Mouse (Mus musculus) liver, embryonic 12.5 days (tissue): ENCODE results near the gene Auts2. TPM values are rescaled to one million over a fixed set of nuclear protein-coding genes. Genes with fewer than 3 reads are reported as not detected.

Source experiments
- ATAC-seq: fragments of 200-750 bp; cut with Nextera tagmentation; 2 replicates; pipeline ENCODE4 v1.8.0; 2017; ENCODE audit warnings: moderate number of reproducible peaks, mild to moderate bottlenecking, moderate library complexity
- H3K27ac ChIP-seq: fragments of 300-500 bp; sonication (generic); 2 replicates; pipeline ENCODE4 v1.5.1; 2016; ENCODE audit warnings: mild to moderate bottlenecking
- H3K27me3 ChIP-seq: fragments of 300-500 bp; sonication (generic); replicated peaks from 2 replicates; pipeline ENCODE4 v1.6.1; 2016; ENCODE audit warnings: mild to moderate bottlenecking, moderate library complexity
- H3K36me3 ChIP-seq: fragments of 300-500 bp; sonication (generic); 2 replicates; pipeline ENCODE4 v1.6.1; 2016; ENCODE audit warnings: mild to moderate bottlenecking, moderate library complexity
- H3K4me1 ChIP-seq: fragments of 300-500 bp; sonication (generic); 2 replicates; pipeline ENCODE4 v1.6.1; 2016
- H3K4me2 ChIP-seq: fragments of 300-500 bp; sonication (generic); 2 replicates; pipeline ENCODE4 v1.6.1; 2016; ENCODE audit warnings: mild to moderate bottlenecking, moderate library complexity
- H3K4me3 ChIP-seq: fragments of 300-500 bp; sonication (generic); 2 replicates; pipeline ENCODE4 v1.5.1; 2016; ENCODE audit warnings: mild to moderate bottlenecking, moderate library complexity
- H3K9ac ChIP-seq: fragments of 300-500 bp; sonication (generic); 2 replicates; pipeline ENCODE4 v1.6.1; 2016; ENCODE audit warnings: mild to moderate bottlenecking, moderate library complexity
- H3K9me3 ChIP-seq: fragments of 300-500 bp; sonication (generic); replicated peaks from 2 replicates; pipeline ENCODE4 v1.6.1; 2016; ENCODE audit warnings: mild to moderate bottlenecking, moderate library complexity
- WGBS: fragments of 180-500 bp; shearing (Covaris S2); methylation state at CpG from one replicate; pipeline ENCODE4 v1.1.7; 2016; ENCODE audit not compliant: insufficient replicate concordance; 5-methylcytosine and 5-hydroxymethylcytosine counted together
- polyA plus RNA-seq: library from polyadenylated mRNA; unstranded; fragments of >200 nt; fragmentation: Nextera tagmentation; extraction: Ambion mirVana; gene quantifications from 2 replicates; pipeline ENCODE4 v1.2.1, GENCODE M21; 2016

Gene Auts2
- polyA plus RNA-seq, 1 experiment from 2014 or later, result 4.4 TPM

DNA sequence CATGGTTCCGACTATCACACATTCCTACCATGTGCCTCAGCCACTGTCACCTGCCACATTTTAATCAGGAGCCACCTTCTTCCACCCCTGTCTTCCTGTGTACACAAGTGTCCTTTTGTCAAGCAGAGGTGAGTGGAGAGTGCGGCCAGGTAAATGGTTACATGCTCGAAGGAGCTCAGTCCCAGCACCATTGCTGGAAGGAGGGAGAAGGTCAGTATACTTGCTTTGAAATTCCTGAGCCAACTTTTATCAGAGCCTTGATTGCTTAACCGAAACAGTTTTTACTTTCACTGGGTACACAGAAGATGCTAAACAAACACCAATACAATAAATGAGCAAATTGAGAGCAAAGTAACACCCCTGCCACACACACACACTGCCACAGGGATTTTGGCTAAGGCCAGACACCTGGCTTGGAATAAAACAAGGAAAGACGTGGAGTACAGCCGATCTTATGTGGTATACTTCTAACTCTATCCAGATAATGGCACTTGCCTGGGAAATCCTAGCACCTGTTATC, 953.1 kb downstream of the Auts2 start:
- Histone ChIP-seq H3K27ac (no peak overlapping the region), H3K27me3 (no peaks in the 10 kb centered on the region), H3K4me1 (no peaks in the 10 kb centered on the region), H3K36me3 (no peaks in the 10 kb centered on the region), H3K9ac (no peak overlapping the region), H3K4me3 (no peak overlapping the region), H3K4me2 (no peak overlapping the region), H3K9me3 (no peaks in the 10 kb centered on the region)
- 66% methylated on average over 6 of the region's 6 CpGs for WGBS
- no peak for ATAC-seq

- Histone ChIP-seq H3K9me3 (no peaks in the 10 kb centered on the region), H3K27me3 (no peaks in the 10 kb centered on the region; the same call in 1 of the 2 replicates), H3K27ac (no peak overlapping the region), H3K36me3 (no peaks in the 10 kb centered on the region), H3K4me3 (no peak overlapping the region), H3K4me2 (no peak overlapping the region), H3K4me1 (no peaks in the 10 kb centered on the region), H3K9ac (no peak overlapping the region)
- WGBS, result 75% methylated on average over 5 of the region's 5 CpGs
- no peak for ATAC-seq
These were observed 956.8 kb downstream of the Auts2 start for GRCm38 (mm10) chr5:131586332-131586700.

DNA sequence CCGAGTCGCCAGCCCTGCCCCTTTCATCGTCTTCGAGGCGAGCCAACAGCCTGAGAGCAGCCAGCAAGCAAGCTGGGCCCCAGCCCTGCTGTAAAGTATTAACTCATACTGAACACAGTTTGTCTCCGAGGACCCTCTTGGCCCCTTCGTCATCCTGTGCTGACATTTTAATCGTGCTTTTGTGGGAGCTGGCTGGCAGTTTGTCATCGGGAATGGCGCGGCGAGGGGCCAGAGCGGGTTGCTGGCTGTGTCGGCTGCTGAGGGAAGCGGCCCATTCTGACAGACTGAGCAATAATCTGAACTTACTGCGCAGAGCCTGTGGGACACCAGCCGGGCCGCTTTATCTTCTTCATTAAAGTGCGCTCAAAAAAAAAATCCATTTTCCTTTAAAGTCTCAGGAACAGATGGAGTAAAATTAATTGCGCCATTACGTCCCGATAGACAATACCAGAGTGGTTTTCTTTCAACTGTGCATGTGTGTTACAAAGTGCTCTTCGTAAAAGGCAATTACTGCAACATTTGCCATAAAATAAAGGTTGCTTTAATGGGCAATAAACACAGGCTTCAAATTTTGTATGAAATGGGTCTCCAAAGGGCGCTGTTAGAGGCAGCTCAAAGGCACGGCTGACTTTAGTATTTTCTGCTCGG, 957.3 kb downstream of the Auts2 start:
- Histone ChIP-seq H3K9ac (no peak overlapping the region), H3K9me3 (no peaks in the 10 kb centered on the region), H3K4me2 (no peak overlapping the region), H3K36me3 (no peaks in the 10 kb centered on the region), H3K27ac (no peak overlapping the region), H3K4me1 (no peaks in the 10 kb centered on the region), H3K4me3 (no peak overlapping the region), H3K27me3 (no peaks in the 10 kb centered on the region; the same call in 1 of the 2 replicates)
- no peak for ATAC-seq
- 67% methylated on average over 26 of the region's 26 CpGs for WGBS

DNA sequence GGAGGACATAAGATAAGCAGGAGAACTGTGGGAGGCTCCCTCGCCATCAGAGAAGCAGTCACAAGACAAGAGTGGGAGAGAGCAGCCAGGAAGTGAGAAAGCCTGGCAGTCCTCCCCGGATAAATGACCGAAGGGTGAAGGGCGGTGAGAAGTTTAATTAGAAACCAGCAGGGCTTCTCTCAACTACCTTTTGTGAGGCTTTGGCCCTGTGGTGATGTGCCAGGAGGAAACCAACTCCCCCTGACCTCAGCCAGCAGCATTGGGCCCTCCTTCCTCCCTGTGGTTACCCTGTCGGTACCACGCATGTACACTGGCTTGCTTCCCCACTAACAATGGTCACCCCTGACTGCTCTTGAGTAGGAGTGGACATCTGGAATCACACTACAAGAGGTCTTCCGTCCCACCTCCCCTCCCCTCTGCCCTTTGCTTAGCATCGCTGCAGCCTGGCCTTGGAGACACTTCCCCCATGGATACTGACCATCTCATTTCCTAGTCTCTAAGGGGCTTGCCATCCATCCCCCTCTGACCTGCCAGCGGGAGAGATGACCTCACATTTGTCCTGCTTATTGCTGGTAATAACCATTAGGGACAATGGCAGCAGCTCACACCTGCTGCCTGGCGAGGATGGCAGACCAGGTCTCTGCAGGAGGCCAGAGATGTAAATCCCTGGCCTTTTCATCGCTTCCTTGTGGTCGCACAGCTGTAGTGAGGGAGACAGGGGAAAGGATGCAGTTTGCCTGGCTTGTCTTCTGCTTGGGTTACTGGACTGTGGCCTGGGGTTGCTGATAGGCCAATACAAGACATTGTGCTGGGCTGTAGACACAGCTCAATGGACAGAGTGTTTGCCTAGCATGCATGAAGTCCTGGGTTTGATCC, 958.6 kb downstream of the Auts2 start:
- Histone ChIP-seq H3K4me3 (no peak overlapping the region), H3K36me3 (no peaks in the 10 kb centered on the region), H3K4me1 (no peaks in the 10 kb centered on the region), H3K27ac (no peak overlapping the region), H3K9ac (no peak overlapping the region), H3K27me3 (no peaks in the 10 kb centered on the region; the same call in 1 of the 2 replicates), H3K4me2 (no peak overlapping the region), H3K9me3 (no peaks in the 10 kb centered on the region)
- no peak for ATAC-seq
- 29% methylated on average over 12 of the region's 12 CpGs for WGBS

DNA sequence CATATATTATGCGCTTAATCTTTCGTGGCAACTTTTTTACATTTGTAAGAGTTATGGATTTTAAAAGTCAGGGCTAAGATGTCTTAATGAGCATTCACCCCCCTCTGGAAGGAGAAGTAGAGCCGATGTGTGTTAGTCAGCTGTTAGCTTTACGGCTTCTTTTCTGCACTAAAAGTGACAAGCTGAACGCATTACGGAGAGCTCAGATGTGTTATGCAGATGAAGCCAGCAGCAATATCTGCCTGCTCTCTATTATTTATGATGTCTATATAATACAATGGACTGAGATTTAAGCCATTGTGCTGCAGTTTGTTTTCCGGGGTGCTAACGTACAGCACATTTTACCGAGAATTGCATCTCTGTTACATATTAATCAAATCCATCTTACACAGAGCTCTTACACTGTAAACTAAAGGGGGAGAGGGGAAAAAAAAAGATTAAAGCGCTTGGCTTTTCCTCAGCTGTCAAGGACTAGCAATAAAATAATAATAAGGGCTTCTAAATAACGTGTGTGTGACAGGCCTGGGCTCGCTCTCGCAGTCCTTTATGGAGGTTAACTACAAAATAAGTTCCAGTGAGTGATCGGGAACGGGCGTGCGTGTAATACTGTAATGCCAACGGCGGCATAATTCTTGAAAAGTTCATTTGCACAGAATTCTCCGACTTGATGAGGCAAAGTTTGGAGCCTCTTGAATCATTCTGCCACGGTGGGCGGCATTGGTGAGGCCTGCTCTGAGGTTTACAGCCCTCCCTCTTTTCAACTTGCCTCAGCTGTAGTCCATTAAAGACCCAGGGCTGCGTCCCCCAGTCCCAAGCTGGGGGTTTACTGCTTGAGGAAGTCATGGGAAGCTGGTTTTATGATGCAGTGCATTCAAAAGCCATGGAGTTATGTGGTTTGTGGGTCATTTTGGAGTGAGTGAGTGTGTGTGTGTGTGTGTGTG, 961.8 kb downstream of the Auts2 start:
- no peak overlapping the region for H3K4me2 ChIP-seq
- no peak overlapping the region for H3K9ac ChIP-seq
- no peaks in the 10 kb centered on the region for H3K36me3 ChIP-seq
- ATAC-seq, result no peak
- no peaks in the 10 kb centered on the region for H3K4me1 ChIP-seq
- H3K9me3 ChIP-seq, result no peaks in the 10 kb centered on the region
- no peaks in the 10 kb centered on the region; the same call in 1 of the 2 replicates for H3K27me3 ChIP-seq
- WGBS, result 81% methylated on average over 23 of the region's 23 CpGs
- H3K4me3 ChIP-seq, result no peak overlapping the region
- no peak overlapping the region for H3K27ac ChIP-seq

DNA sequence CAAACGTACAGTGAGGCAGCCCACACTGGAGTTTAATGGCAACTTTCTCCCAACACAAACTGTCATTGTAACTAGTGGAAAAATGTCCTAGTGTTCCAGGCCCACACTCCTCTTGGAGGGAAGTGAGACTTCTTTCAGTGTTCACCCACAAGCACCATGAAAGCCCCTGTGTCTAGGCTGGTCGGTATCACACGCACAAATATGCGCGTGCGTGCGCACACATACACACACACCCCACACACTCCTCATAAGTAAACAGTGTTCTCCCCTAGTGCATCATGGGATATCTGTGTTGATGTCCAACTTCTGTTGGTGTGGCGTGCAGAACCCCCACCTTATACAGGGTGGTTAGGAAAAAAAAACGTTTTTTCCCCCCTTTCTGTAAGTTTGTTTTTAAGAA, 964.4 kb downstream of the Auts2 start:
- Histone ChIP-seq H3K9me3 (no peaks in the 10 kb centered on the region), H3K36me3 (no peaks in the 10 kb centered on the region), H3K27me3 (no peaks in the 10 kb centered on the region; the same call in 1 of the 2 replicates), H3K4me1 (no peaks in the 10 kb centered on the region), H3K4me3 (no peak overlapping the region), H3K4me2 (no peak overlapping the region), H3K27ac (no peak overlapping the region), H3K9ac (no peak overlapping the region)
- ATAC-seq, result no peak
- 78% methylated on average over 9 of the region's 9 CpGs for WGBS

GRCm38 (mm10) chr5:131575733-131576265, 967.3 kb downstream of the Auts2 start:
- H3K4me1 ChIP-seq, result no peaks in the 10 kb centered on the region
- no peaks in the 10 kb centered on the region for H3K9me3 ChIP-seq
- no peak overlapping the region for H3K4me3 ChIP-seq
- no peaks in the 10 kb centered on the region for H3K36me3 ChIP-seq
- no peak for ATAC-seq
- H3K4me2 ChIP-seq, result no peak overlapping the region
- H3K9ac ChIP-seq, result no peak overlapping the region
- no peaks in the 10 kb centered on the region for H3K27me3 ChIP-seq
- no peak overlapping the region for H3K27ac ChIP-seq
- 65% methylated on average over 11 of the region's 11 CpGs for WGBS

DNA sequence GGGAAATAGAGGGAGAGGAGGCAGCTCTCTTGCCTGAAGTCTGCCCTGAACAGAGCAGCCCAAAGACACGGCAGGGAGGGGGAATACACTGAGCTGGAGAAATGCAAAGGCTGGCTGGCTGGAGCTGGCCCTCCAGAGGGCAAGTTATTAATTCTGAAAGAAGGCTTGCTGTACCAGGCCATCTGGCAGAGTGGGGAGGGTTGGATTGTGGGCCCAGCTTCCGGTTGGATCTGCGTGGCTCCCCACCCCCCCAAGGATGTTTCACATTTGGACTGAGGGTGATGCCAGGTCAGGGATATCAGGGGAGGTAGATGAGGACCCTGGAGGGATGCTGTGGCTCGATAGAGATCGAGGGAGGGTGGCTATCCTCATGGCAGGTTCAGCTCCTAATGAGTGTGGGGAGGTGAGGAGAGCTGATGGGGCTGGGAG, 968.0 kb downstream of the Auts2 start:
- Histone ChIP-seq H3K36me3 (no peaks in the 10 kb centered on the region), H3K27ac (no peak overlapping the region), H3K4me3 (no peak overlapping the region), H3K4me1 (no peaks in the 10 kb centered on the region), H3K27me3 (no peaks in the 10 kb centered on the region), H3K9ac (no peak overlapping the region), H3K4me2 (no peak overlapping the region), H3K9me3 (no peaks in the 10 kb centered on the region)
- no peak for ATAC-seq
- 56% methylated on average over 5 of the region's 5 CpGs for WGBS

DNA sequence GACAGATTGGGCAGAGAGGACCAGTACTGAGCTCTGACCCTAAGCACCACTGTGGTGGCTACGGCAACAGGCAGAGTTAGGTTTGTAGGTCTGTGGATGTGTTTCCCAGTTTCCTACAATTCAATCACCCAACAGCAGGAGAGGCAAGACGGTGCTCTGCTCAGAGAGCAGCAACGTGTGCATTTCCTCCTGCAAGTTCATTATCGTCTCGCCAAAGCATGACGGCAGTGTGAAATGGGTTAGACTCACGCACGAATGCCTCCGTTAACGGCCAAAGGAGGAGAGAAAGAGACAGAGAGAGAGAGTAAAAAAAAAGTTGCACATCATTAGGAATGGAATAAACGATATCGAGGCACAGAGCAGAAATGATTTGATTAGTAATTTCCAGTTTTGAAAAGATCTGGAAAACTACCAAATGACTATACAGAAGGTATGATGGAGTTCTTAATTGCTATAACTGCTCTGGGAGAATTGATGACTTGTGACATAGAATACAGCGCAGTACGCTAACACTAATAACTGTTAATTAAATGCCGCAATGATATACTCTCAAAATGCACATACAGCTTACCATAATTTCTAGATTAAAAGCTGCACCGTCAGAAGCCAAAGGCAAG, 968.6 kb downstream of the Auts2 start:
- Histone ChIP-seq H3K9ac (no peak overlapping the region), H3K4me3 (no peak overlapping the region), H3K36me3 (no peaks in the 10 kb centered on the region), H3K4me1 (no peaks in the 10 kb centered on the region), H3K4me2 (no peak overlapping the region), H3K27ac (no peak overlapping the region), H3K9me3 (no peaks in the 10 kb centered on the region), H3K27me3 (no peaks in the 10 kb centered on the region)
- ATAC-seq, result no peak
- WGBS, result 74% methylated on average over 16 of the region's 16 CpGs

DNA sequence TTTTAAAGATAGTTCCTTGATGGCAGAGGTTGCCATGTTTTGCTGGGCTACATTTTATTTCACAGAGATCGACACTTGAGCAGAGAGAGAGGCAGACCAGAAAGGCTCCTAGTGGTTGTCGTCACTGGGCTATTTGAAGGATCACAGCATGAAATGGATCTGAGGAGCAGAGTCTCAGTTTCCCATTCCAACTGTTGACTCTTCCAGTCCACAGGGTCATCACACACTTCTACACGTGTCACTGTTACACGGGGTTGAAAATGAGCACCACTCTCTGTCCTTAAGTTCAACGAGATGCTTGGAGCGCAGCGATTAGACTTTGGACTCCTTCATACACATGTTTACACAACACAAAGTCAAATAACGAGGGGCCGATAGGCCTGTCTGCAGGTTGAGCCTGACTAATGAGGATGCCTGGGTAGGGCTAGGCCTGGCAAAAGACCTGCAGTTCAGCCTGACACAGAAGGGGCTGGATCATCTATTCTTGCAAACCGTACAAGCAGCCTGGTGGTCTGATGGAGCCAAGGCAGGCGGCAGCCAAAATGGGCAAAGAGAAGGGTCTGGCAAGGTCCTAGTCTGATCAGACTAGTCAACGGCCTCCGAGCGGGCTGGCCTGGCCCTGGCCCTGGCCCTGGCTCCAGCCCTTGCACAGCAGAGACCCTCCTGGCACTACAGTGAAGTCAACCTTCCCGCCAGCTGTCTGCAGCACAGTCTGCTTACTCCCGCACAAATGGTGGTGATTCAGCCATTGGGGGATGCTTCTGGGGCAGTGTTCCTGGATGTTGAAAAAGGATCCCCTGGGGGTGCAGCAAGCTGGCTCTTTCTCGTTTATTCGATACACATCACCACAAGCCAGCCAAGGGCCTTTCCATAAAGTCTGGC, 969.6 kb downstream of the Auts2 start:
- 71% methylated on average over 18 of the region's 18 CpGs for WGBS
- H3K27ac ChIP-seq, result no peak overlapping the region

More for the DNA sequence above, 969.6 kb downstream of the Auts2 start:
- Histone ChIP-seq H3K4me3 (no peak overlapping the region), H3K27me3 (no peaks in the 10 kb centered on the region), H3K9ac (no peak overlapping the region), H3K4me1 (no peaks in the 10 kb centered on the region), H3K9me3 (no peaks in the 10 kb centered on the region), H3K36me3 (no peaks in the 10 kb centered on the region), H3K4me2 (no peak overlapping the region)
- 0 out of 2 replicates have a peak, but pooled peaks have one; percentile 46 for ATAC-seq
